Mouse (Mus musculus): Measurements from ENCODE around the gene Armc7.
"Not testable (repeated sequence)": the region's sequence is repeated elsewhere in the genome, so short reads cannot be mapped to it uniquely, and the experiment has no call there.

Armc7 gene

DNA sequence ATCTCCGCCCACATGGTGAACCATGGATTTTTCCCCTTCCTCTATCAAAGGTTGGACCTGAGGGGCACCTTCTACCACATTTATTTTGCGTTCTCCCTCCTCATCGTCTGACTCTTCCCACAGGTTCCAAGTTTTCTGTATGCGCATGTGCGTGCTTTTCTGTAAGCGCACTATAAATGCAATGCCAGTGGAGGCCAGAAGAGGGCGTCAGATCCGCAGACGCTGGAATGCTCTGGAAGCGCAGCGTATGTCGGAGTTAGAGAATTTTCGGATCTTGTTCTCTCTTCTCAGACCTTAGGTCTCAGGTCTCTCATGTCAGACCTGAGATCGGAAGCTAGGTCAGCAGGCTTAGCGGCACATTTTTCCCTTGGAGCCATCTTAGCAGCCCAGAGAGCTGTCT is 19.8 kb upstream of the Armc7 start:
- DNase-seq: no peak

DNA sequence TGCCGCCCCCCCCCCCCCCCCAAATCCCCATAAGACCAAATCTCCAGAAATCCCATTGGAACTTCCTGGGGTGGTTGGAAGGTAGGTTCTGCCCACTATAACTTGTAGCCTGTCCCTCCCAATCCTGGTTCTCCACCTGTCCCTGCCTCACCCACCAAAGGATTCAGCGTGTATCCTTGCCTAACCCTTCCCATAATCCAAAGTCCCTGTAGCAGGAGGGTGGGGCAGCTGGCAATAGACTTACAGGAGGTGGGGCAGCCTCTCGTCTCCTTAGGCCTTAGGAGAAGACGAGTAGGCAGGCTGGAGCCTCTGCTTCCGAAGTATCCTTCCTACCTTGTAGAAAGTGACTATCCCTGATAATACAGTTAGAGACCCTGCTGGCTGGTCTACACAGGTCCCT is 19.3 kb upstream of the Armc7 start:
- no peak for DNase-seq

DNA sequence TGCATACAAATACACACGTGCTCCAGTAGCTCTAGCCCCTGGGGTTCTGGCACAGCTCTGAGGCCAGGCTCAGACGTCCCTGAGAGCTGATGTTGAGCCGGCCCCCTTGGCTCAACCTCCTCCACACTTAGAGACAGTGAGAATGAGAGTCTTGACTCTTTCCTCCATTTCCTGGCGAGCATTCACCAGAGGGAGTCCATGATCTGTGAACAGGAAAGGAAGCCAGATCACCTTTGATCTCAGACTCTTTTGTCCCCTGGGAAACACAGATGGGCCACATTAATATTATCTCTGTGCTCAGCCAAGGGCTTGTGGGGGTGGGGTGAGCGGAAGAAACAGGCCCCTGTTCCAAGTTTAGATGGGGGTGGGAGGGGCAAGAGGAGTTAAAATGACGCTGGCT is 18.1 kb upstream of the Armc7 start:
- DNase-seq: no peak

DNA sequence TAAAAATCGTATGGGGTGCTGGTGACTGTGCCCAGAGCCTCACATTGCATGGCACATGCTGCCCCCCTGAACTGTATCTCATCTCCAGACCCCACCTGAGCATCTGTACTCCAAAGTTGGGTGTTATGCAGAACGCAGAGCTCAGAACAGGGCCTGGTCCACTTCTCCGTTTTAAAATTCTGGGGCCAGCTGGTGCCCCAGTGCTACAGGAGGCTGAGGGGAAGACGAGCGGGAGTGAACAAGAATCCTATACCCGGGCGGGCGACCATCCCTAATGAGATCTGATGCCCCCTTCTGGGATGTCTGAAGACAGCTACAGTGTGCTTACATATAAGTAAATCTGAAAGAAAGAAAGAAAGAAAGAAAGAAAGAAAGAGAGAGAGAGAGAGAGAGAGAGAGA is 14.5 kb upstream of the Armc7 start:
- DNase-seq: no peak

DNA sequence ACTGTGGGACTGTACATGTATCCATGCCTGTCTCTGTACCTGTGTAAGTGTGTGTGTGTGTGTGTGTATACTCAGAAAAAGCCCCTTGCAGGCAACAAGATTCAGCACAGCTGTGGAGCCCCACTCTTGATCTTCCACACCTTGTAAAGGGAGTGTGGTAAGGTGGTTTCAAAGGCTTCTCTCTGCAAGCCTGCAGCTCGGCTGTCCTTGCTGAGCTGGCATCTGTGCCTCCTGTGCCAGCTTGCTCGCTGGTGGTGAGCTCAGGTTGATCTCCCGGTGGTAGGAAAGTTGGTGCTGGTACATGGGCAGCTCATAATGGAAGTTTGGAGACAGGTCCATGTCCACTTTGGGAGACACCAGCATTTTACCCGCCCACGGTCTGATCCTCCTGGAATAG is 13.6 kb upstream of the Armc7 start:
- no peak for DNase-seq

DNA sequence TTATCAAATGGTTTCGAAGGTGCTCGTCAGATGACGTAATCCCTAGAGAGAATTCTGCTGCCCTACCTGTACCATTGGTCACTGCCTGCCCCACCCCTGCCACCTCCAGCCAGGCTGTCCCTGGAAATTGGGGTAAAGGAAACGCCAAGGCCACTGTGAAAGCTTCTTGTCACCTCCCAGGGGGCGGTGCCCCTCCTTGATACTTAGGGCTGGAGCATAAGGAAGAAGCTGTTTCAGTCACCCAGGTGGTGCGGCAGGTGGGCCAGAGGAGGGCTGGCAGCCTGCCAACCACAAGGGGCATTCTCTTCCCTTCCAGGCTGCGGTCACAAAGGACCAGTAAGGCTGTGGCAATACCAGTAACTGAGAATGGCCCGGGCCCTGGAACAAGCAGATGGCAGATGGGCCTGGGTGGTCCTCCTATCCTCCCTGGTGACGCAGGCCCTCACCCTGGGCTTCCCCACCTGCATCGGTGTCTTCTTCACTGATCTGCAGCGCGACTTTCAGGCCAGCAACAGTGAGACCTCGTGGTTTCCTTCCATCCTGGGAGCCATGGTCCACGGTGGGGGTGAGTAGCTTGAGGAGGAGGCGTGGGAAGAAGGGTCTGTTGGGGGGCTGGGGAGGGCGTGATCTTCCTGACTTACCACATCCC is 13.1 kb upstream of the Armc7 start, which contains the start of gene Slc16a5:
TSS of gene Slc16a5 (plus strand) at position 232 of the 649 bp plus-strand sequence.
- no peak for DNase-seq

DNA sequence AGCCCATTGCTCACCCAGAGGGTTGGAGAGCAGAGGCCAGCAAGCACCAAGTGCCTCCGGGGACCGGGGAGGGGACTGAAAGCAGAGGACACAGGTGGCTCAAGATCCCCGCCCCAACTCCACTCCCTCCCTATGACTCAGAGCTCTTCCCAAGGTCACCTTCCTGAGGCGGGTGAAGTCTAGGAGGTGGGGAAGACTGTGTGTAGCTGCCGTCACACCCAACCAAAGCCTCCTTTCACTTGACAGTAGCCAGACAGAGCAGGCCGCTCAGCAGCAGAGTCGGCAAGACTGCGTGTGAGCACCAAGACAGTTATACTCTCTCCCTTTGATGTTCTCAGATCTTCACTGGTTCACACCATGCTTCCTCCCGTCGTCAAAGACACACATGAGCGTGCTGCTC is 12.1 kb upstream of the Armc7 start:
- DNase-seq: no peak

DNA sequence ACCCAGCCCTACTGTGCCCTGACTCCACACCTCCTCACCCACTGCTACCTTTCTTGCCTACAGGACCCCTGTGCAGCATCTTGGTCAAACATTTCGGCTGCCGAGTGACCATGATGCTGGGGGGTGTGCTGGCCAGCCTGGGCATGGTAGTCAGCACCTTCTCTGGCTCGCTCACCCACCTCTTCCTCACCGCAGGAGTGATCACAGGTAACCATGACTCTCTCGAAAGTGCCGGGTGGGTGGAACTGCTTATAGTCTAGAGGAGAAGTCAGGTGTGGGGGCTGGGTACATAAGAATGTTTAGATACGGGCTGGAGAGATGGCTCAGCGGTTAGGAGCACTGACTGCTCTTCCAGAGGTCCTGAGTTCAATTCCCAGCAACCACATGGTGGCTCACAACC is 10.6 kb upstream of the Armc7 start:
- no peak for DNase-seq

DNA sequence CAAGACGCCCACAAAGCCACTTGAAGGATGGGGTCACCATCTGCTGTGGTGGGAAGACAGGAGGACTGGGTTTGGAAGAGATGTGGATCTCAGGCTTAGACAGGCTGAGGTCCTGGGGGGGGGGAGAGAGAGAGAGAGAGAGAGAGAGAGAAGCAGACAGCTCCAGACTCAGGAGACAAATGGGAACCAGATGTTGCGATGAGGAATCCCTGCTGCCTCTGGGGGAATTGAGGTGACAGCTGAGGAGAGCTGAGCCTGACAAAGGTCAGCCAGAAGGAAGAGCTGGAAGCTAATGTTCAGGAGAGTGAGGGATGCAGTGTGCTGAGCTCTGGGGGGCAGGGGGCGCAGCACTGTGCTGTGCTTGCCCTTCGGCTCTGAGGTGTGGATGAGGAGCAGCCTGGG is 8.2 kb upstream of the Armc7 start:
- DNase-seq: no peak

DNA sequence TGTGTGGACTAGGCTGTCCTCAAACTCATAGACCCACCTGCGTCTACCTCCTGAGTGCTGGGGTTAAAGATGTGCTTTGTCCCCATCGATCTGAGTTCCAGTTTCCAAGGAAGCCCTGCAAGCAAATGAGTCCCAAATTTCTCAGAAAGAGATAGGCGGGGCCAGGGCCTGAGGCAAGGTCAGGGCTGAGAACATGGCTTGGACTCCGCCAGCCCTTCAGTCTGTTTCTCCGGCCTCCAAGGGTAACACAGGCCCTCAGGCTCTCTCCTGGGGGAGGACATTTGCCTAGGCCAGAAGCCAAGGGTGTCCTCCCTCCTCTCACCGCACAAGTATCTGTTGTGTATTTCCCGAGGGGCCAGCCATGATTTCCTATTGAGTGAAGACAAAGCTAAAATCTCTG is 3.3 kb upstream of the Armc7 start:
- DNase-seq: no peak

DNA sequence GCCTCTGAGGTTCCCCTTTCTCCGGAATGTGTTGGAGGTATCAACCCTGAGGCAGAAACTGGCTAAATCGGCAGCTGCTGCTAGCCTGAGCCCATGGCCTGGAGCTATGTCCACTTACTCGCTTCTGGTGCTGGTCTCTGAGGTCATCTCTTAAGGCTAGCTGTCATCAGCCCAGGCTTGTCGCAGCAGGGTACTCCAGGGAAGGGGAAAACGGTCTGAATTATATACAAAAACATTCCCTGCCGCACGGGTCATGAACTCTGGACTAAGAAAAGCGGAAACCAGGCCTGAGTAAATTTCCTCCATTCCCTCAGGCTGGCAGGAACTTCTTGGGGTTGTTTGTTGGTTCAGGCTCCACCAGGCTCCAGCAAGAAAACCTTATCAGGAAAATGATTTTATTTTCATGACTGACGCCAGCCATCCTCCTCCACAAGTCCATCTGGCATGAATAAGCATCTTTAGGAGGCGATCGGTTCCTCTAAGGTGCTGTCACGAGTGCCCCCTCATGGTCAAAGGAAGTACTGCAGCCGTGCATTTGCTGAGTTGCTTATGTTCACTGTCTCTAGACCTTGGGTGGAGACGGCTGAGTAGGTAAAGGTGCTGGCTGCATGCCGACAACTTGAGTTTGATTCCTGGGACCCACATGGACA is 1.7 kb upstream of the Armc7 start:
- DNase-seq: peak; percentile 98 to 100

DNA sequence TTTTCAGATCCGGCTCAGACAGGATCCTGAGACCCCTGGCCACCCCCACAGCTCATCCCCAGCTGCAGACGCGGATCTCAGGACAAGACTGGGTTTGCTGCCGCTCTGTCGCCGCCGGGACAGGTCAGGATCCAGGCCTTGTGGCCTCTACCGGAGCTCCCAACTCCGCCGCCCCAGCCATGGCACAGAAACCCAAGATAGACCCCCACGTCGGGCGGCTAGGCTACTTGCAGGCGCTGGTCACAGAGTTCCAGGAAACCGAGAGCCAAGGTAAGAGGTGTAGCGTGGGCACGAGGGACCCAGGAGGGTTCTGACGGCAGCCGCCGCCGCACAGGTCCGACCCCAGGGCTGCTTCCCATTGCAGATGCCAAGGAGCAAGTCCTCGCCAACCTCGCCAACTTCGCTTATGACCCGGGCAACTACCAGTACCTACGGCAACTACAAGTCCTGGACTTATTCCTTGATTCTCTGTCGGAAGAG is 331 bp downstream of the Armc7 start:
- DNase-seq: no peak

DNA sequence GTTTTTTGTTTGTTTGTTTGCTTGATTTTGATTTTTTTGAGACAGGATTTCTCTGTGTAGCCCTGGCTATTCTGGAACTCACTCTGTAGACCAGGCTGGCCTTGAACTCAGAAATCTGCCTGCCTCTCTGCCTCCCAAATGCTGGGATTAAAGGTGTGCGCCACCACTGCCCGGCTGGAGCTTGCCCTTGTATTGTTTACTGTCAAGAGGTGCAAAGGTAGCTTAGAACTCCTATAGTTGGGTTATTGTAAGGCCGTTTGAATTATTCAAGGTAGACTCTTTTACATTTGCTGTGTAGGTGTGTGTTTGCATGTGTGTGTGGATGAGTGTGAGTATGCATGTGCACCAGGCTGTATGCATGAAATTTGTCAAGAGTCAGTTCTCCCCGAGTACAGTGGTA is 1.2 kb downstream of the Armc7 start:
- DNase-seq: not testable (repeated sequence)

DNA sequence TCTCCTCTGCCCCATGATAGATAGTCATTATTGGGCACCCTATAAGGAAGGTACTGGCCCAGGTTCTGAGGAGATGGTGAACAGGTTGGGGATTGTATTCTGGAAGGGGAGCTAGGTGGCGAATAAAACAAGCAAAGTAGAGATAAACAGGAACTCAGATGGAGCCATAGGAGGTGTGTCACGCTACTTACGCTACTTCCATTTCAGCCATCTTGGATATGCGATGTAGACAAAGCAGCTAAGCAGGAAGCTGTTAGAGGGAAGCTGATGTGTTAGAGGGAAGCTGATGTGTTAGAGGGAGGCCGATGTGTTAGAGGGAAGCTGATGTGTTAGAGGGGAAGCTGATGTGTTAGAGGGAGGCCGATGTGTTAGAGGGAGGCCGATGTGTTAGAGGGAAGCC is 1.9 kb downstream of the Armc7 start:
- DNase-seq: not testable (repeated sequence)

DNA sequence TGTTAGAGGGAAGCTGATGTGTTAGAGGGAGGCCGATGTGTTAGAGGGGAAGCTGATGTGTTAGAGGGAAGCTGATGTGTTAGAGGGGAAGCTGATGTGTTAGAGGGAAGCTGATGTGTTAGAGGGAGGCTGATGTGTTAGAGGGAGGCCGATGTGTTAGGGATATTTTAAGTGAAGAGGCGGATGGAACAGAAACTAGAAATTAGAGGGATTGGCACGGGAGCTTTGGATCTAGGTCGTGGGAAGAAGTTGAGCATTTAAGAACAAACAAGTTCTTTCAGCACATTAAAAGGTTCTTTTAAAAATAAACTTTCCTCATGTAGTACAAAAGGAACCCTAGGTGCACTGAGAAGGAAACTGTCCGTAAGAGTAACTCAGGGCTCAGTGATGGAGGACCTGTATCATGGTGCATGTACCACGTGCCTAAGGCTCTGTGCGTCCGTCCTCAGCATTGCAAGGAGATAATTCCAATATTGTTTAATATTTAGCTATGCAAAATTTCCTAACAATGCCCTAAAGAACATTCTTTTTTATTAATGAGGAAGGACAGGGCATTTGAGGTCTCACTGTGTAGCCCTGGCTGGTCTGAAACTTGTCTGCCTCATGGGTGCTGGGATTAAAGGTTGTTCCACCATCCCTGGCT is 3.0 kb downstream of the Armc7 start:
- no peak for DNase-seq

DNA sequence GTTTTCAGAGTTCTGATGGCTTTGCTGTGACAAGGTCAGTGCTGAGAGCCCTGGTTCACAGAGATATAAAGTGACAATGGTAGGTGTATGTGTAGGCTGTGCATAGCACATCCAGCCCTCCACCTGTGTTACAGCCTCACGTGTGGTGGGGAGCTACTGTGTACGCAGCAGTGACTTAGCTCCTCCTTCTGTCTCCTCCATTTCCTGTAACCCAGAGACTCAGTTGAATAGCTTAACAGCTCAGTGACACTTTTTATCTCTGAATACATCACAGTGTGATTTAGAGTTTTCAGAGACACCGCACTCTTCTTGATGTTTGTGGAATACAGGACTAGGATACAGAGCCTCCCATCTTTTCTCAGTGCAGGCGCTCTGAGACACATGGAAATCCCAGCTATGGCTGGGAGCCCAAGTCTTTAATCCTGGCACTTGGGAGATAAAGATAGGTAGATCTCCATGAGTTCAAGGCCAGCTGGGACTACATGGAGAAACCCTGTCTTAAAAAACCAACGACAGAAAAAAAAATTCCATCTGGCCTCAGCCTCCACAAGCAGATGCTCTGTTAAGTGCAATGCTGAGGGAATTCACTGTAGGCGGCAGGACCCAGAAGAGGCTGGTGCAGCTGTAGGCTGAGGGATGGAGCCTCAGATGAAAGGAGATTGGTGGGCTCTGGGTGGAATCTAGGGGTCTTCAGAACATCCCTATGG is 6.2 kb downstream of the Armc7 start:
- DNase-seq: no peak

DNA sequence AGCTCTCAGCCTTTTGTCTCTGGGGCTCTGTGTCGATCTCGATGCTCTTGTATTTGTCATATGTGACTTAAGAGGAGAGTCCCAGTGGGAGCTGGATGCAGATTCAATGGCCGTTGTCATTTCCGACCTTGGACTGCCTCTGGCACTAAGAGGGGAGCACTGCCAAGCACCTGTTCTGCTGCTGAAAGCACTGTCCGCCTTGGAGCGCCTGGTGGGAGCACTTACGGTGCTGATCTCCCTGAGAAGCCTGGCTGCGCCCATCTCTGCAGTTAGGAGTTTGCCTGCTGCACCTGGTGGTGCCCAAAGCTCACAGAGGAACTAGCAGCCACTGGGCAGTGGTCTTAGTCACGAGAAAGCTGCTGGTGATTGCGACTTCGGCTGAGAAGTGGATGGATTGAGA is 7.8 kb downstream of the Armc7 start:
- no peak for DNase-seq

DNA sequence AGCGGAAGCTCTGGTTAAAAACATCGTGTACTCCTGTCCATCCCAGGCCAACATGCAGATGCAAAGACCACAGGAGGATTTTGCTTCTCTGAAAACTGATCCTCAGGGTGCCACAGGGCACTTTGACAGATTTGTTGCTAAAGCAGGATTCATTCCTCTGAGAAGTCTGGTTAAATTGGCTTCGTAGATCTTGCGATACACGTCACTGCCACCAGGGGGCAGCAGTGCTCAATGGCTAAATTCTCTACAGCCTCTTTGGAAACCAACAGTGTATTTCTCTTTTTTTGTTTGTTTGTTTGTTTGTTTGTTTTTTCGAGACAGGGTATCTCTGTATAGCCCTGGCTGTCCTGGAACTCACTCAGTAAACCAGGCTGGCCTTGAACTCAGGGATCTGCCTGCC is 8.3 kb downstream of the Armc7 start:
- peak; percentile 86 to 88 for DNase-seq

DNA sequence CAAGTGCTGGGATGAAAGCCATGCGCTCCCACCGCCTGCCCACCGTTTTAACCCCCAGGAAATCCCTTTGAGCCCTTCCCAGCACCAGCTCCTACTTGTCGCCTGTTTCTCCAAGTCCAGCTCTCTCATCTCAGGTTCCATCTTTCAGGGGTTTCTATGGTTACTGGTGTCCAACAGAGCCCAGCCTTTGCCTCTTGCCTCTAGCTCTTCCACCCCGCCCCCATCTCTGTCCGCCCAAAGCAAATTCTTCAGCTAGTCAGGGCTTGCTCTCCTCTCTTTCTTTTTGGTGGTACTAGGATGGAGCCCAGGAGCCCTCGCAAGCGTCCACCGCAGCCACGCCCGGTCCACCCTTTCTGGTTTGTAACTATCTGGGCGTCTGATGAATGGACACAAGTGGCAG is 9.7 kb downstream of the Armc7 start:
- no peak for DNase-seq

DNA sequence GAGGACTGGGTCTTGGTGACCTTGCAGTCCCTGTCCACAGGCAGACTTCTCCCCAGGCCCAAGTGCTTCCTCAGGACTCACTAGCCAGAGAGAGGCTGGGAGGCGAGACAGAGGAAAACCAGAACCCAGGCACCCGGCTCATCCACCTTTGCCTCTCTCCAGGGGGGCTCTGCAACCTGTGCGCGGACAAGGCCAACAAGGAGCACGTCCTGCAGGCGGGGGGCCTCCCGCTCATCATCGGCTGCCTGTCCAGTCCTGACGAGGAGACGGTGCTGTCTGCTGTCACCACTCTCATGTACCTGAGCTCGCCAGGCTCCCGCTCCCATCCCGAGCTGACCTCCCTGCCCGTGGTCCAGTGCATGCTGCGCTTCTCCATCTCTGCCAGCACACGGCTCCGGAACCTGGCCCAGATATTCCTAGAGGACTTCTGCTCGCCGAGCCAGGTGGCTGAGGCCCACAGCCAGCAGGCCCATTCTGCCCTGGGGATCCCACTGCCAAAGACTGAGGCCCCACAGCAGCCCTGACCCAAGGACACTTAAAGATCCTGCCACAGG is 13.2 kb downstream of the Armc7 start:
- peak; percentile 72 to 75 for DNase-seq

DNA sequence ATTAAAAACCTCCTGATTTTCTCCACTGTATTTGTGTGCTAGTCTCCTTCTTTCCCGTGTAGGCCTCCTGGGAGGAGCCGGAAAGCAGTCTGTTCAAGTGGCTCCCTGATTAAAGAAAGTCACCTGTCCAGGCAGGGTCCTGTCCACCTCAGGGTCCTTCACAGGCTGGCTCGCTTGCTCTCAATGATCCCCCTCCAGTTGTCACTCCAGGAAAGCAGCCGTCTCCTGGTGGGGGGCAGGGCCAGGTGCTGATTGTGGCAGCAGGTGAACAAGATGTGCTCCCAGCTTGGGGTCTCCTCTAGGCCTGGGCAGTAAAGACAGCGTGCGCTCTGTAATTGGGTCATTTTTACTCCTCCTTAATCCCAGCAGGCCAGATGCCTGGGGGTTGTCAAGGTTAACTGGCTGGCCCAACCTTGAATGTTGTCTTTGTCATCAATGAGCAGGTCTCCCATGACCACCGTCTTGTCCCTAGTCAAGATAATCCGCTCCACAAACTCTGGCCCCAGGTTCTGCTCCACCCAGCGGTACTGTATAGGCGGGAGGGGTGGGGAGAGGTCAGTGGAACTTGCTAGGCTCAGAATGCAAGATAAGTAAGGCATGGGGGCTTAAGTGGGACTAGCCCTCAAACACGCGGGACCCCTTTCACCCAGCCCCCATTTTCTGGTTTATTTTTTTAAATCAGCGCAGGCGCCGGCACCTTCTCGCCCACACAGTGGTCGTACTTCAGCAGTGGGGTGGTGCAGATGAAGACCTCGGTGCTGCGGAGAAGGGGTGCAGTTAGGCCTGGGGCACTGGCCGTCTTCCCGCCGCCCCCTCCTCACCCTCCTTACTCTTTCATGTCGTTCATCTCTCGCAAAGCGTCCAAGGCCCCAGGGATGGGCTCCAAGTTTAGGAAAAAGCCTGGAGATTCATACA is 15.2 kb downstream of the Armc7 start:
- DNase-seq: no peak

Data from cerebellum, postnatal 36 days (tissue).